Mouse (Mus musculus): Measurements from ENCODE around the gene Uggt1.

Gene Uggt1

DNA sequence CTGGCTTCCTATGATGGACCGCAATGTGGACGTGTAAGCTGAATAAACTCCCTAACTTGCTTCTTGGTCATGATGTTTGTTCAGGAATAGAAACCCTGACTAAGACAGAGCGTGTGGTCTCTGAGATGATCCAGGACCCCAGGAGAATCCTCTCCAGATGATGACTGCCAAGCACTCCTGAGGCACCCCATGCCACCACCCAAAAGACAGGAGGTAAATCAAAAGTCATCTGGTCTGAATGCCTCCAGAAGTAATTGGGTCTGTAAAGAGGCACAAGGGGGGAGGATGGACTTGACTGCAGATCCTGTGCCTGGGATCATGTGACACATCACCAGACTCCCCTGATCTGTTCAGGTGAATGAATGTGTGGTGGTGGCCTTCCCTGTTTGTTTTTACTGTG, 131.9 kb downstream of the Uggt1 start:
- no peak for DNase-seq

DNA sequence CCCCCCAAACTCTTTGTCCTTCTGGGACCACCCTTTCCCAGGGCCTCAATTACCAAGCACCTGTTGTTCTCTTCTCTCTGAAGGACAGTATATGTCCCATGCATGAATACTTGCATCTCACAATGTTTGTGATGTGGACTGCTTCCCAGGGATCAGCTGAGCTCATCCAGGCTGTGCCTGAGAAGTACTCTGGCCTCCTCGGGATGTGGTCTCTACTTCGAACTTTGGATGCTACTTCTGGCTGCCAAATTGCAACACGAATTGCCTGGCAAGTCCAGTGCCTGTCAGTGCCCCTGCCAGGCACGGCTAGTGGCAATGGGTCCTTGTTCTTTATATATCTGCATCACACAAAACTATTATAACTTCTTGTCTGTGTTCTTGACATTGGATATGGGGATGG, 134.5 kb downstream of the Uggt1 start:
- no peak for DNase-seq

DNA sequence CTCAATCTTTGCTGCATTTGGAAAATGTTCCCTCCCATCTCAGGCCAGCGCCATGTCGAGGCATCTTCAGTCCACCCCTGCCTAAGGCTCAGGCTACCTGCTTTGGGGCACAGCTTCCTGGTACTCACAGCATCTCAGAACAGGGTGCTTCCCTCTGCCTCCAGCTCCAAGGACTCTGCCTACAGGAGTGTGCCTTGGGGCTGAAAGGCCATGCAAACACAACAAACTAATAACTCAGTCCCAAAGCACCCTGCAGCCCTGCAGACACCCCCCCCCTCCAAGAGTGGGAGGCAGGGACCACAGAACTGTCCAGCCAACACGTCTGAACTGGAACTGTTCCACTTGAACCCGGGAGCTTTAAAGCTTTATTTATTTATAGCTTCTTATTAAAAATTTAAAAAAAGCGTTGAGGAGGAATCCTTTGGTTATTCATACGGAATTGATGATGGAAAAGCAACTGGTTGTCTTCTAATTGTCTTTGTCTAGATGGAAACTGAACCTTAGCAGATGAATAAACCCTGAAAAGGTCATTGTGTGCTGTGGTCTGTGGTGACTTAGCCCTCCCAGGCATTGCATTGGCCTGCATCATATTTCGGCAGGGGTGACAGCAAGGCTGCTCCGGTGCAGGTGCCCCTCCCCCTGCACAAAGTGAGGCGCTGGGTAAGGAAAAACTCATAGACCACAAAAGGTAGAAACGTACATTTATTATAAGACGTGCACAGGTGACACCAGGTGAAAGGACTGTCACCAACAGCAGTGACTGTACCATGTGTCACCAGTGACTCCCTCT, 138.4 kb downstream of the Uggt1 start:
- no peak for DNase-seq

DNA sequence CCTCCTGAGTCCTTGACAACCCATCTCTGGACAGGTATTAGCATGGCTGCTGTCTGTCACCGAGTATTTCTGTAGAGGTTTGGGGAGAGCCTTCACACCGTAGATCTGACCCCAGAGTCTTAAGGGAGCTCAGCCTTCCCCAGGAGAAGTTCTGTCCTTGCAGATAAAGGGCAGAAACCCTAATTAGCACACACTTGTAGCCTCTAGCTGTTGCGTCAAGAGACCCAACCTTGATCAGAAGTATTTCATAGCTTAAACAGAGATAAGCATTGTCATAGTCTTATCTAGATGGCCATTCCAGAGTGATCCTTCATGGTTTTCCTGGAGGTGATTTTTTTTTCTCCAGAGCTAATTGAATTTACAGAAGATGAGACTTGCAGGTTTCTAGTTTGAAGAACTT, 144.1 kb downstream of the Uggt1 start:
- no peak for DNase-seq

DNA sequence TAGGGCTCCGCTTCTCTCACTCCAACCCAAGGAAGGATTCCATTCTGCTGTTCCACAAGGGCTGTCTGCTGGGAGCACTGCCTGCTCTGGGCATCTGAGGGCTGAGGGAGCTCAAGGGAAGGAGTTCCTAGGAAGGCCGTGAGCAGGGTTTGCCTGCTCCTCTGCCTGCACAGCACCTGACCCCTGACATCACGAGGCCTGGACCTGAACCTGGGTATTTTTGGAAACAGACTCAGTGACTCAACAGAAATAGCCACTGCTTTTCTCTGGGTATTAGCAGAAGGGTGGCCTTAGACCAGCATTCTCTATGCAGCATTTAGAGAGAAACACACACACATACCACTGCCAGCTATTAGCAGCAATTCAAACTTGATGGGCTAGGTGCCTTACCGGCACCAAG, 146.1 kb downstream of the Uggt1 start:
- no peak for DNase-seq

DNA sequence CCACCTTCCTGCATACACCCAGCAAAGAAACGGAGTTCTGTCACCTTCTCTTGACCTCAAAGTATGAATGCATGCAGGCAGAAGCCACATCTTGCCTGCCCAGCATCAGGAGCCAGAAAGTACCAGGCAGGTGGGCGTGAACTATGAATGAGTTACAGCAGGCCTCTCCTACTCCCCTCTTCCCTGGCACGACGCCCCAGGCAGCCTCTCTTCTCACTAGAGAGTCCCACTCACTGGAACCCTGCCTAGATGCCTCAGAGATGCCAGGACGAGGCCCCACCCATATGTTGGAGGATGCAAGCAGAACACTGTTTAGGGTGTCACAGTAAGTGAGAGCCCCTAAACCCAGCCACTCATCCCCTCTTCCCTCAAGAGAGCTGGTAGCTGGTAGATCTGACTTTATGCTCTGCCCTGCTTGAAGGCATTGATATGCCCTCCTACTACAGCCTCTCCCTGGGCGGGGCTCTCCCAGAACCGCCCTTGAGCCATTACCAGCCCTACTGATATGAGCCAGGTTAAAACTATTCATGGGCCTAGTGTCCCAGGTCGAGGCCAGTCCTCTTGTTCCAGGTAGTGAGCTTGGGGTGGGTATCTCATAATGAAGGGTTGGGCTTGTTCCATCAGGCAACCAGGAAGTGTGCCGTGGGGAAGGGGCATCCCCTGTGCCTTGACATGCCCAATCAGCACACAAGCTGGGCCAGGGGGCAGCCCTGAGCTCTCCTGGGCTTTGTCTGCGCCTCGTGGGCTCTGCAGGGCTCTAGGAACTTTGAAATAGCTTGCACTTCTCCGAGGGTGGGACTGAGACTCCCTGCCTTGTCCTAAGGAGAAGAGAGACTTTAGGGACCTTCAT, 148.9 kb downstream of the Uggt1 start:
- peak; percentile 53 to 64 for DNase-seq

DNA sequence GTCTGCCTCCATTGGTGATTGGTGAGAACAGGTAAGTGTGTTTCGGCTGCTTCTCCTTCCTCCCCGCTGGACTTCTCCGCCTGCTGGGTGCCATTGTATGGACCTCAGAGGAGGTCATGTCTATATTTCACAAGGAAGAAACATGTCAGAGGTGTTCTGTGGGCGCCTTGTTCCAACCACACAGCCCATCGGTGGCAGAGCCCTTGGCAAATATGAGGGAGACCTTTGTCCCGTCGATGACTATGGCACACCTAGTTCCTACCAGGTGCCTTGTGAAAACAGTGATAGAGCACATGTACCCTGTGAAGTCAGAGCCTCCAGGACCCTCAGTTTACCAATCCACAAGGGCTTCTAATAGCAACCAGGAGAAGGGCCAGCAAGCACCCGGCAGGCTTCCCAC, 150.8 kb downstream of the Uggt1 start:
- DNase-seq, result no peak

DNA sequence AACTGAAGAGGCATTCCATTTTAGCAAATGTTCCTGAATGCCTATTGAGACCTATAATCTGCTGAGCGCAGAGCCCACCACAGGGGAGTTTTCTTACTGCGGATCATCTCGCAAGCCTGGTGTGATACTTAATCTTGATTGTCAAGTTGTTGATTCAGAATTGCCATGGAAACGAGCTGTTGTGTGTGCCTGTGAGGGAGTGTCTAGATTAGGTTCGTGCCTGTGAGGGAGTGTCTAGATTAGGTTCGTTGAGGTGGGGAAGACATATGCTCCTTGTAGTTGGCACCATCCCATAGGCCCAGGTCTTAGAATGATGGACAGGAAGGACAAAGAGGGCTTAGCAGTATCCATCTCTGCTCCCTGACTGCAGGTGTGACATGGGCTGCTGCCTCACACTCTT, 153.3 kb downstream of the Uggt1 start:
- DNase-seq, result no peak

DNA sequence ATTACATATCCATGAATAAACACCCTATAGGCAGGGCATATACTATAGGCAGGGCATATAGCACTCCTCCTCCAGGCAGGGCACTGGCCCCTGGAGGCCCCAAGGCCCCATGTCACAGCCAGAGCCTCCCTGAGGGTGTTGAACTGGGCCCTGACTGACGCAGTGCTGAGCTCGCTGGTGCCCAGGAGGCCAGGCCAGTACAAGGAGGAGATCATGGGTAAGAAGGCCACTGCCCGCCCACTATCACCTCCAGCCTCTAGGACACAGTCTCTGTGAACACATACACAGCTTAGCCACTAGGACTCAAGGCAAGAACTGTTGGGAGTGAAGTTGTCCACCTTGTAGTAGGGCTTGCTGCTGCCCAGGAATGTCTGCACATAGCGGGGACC, 153.8 kb downstream of the Uggt1 start:
- peak in 1 of 2 experiments; percentile 45 for DNase-seq
